Mouse (Mus musculus) ES-Bruce4 (cell line): Measurements from ENCODE around the gene 1110002E22Rik. TPM values are rescaled to one million over a fixed set of nuclear protein-coding genes. Genes with fewer than 3 reads are reported as not detected.

ENCODE experiments used
- H3K27ac ChIP-seq: 2 replicates; pipeline ENCODE4 v1.5.1; 2012; ENCODE audit warnings: low read length, inconsistent platforms; ENCODE audit not compliant: insufficient read depth
- H3K27me3 ChIP-seq: 2 replicates; pipeline ENCODE4 v1.6.1; 2012; ENCODE audit warnings: mild to moderate bottlenecking, low read length, inconsistent platforms; ENCODE audit not compliant: control insufficient read depth, poor library complexity, insufficient read depth, severe bottlenecking
- H3K36me3 ChIP-seq: 2 replicates; pipeline ENCODE4 v1.6.1; 2012; ENCODE audit warnings: inconsistent platforms, mild to moderate bottlenecking, low read length, moderate library complexity; ENCODE audit not compliant: control insufficient read depth, poor library complexity, insufficient read depth, severe bottlenecking
- H3K4me1 ChIP-seq: one replicate; pipeline ENCODE4 v1.8.1; 2011; ENCODE audit warnings: low read length; ENCODE audit not compliant: control insufficient read depth, insufficient read depth
- H3K4me3 ChIP-seq: 2 replicates; pipeline ENCODE4 v1.5.1; 2011; ENCODE audit warnings: low read depth, mild to moderate bottlenecking, low read length
- H3K9ac ChIP-seq: 2 replicates; pipeline ENCODE4 v1.6.1; 2012; ENCODE audit warnings: low read depth, mild to moderate bottlenecking, inconsistent platforms; ENCODE audit not compliant: poor library complexity, severe bottlenecking
- H3K9me3 ChIP-seq: replicated peaks from 2 replicates; pipeline ENCODE4 v1.6.1; 2012; ENCODE audit warnings: mild to moderate bottlenecking, low read length, inconsistent platforms; ENCODE audit not compliant: control insufficient read depth, poor library complexity, insufficient read depth, severe bottlenecking
- CTCF ChIP-seq: IDR thresholded peaks from one replicate; pipeline ENCODE4 v1.8.1; 2011; ENCODE audit warnings: low read depth, low read length
- EP300 ChIP-seq: IDR thresholded peaks from 2 replicates; pipeline ENCODE4 v1.6.1; 2011; ENCODE audit warnings: low read depth, low read length; ENCODE audit not compliant: insufficient read depth
- POLR2A ChIP-seq: IDR thresholded peaks from one replicate; pipeline ENCODE4 v1.8.1; 2011; ENCODE audit warnings: low read length; ENCODE audit not compliant: insufficient read depth
- polyA plus RNA-seq: library from polyadenylated mRNA; stranded (reverse); fragments of >200 nt; gene quantifications from 2 replicates; pipeline ENCODE4 v1.2.4, GENCODE M21; 2011; ENCODE audit warnings: low read depth; ENCODE audit not compliant: missing spikeins, insufficient read depth, insufficient read length

Gene 1110002E22Rik
- polyA plus RNA-seq: not detected in 2 replicates

GRCm38 (mm10) chr3:138064732-138065645 lies at the start of gene 1110002E22Rik:
1110002E22Rik (plus strand) TSS chr3:138065052.
- H3K4me1 ChIP-seq: no peaks in the 10 kb centered on the region
- TF ChIP-seq CTCF: no peak
- no peak for TF ChIP-seq EP300
- TF ChIP-seq POLR2A: no peak
- H3K27ac ChIP-seq: no peak within 1 kb of the TSS
- H3K27me3 ChIP-seq: no peaks in the 10 kb centered on the region
- no peaks in the 10 kb centered on the region for H3K9me3 ChIP-seq
- no peak within 1 kb of the TSS for H3K9ac ChIP-seq
- H3K4me3 ChIP-seq: 0 out of 2 replicates have a peak within 1 kb of the TSS, but pooled peaks have one; percentile 12
- no peaks in the 10 kb centered on the region for H3K36me3 ChIP-seq

- no peaks in the 10 kb centered on the region for H3K27me3 ChIP-seq
These were observed 48.0 kb upstream of the 1110002E22Rik start for GRCm38 (mm10) chr3:138016810-138017209.

GRCm38 (mm10) chr3:138022003-138022402 lies 42.8 kb upstream of the 1110002E22Rik start:
- no peak overlapping the region for H3K4me3 ChIP-seq
- H3K9me3 ChIP-seq: no peaks in the 10 kb centered on the region
- no peak overlapping the region for H3K9ac ChIP-seq
- no peaks in the 10 kb centered on the region for H3K4me1 ChIP-seq
- H3K27ac ChIP-seq: no peak overlapping the region
- TF ChIP-seq EP300 (no peak), POLR2A (no peak), CTCF (no peak)
- H3K27me3 ChIP-seq: no peaks in the 10 kb centered on the region
- no peaks in the 10 kb centered on the region for H3K36me3 ChIP-seq

More at GRCm38 (mm10) chr3:138016810-138017209, 48.0 kb upstream of the 1110002E22Rik start:
- Histone ChIP-seq H3K36me3 (no peaks in the 10 kb centered on the region), H3K9ac (no peak overlapping the region), H3K27ac (no peak overlapping the region), H3K9me3 (no peaks in the 10 kb centered on the region), H3K4me1 (no peaks in the 10 kb centered on the region), H3K4me3 (no peak overlapping the region)
- no peak for TF ChIP-seq POLR2A
- no peak for TF ChIP-seq CTCF
- no peak for TF ChIP-seq EP300

- no peak overlapping the region for H3K9ac ChIP-seq
- no peaks in the 10 kb centered on the region for H3K27me3 ChIP-seq
- TF ChIP-seq POLR2A: no peak
- no peak for TF ChIP-seq EP300
- no peak for TF ChIP-seq CTCF
- H3K4me3 ChIP-seq: no peak overlapping the region
- H3K36me3 ChIP-seq: no peaks in the 10 kb centered on the region
- no peaks in the 10 kb centered on the region for H3K9me3 ChIP-seq
- no peaks in the 10 kb centered on the region for H3K4me1 ChIP-seq
- no peak overlapping the region for H3K27ac ChIP-seq
These were observed 42.2 kb upstream of the 1110002E22Rik start for GRCm38 (mm10) chr3:138022651-138023050.

- H3K36me3 ChIP-seq: no peaks in the 10 kb centered on the region
- H3K27me3 ChIP-seq: no peaks in the 10 kb centered on the region
- no peak overlapping the region for H3K9ac ChIP-seq
- H3K4me1 ChIP-seq: no peaks in the 10 kb centered on the region
- H3K9me3 ChIP-seq: no peaks in the 10 kb centered on the region
- H3K27ac ChIP-seq: no peak overlapping the region
- no peak for TF ChIP-seq CTCF
- no peak for TF ChIP-seq POLR2A
- no peak for TF ChIP-seq EP300
- no peak overlapping the region for H3K4me3 ChIP-seq
These were observed 38.6 kb upstream of the 1110002E22Rik start for GRCm38 (mm10) chr3:138026286-138026685.

GRCm38 (mm10) chr3:138027575-138028362 lies 37.1 kb upstream of the 1110002E22Rik start:
- TF ChIP-seq POLR2A (no peak), CTCF (no peak), EP300 (no peak)
- H3K36me3 ChIP-seq: no peaks in the 10 kb centered on the region
- H3K9ac ChIP-seq: no peak overlapping the region
- H3K27me3 ChIP-seq: no peaks in the 10 kb centered on the region
- no peak overlapping the region for H3K27ac ChIP-seq
- no peaks in the 10 kb centered on the region for H3K9me3 ChIP-seq
- no peaks in the 10 kb centered on the region for H3K4me1 ChIP-seq
- H3K4me3 ChIP-seq: no peak overlapping the region
